Mouse (Mus musculus): ENCODE results near the gene Il5ra.

The Il5ra gene

GRCm38 (mm10) chr6:106732563-106732962 is 16.3 kb downstream of the Il5ra start:
- no peak for DNase-seq

- DNase-seq, result no peak
These were observed 19.0 kb downstream of the Il5ra start for GRCm38 (mm10) chr6:106729682-106730314.

- no peak for DNase-seq
These were observed 21.1 kb downstream of the Il5ra start for GRCm38 (mm10) chr6:106727703-106728102.

- no peak for DNase-seq
These were observed 22.8 kb downstream of the Il5ra start for GRCm38 (mm10) chr6:106726078-106726477.

- no peak for DNase-seq
These were observed 23.2 kb downstream of the Il5ra start for GRCm38 (mm10) chr6:106725642-106726041.

GRCm38 (mm10) chr6:106705506-106706035 is 43.3 kb downstream of the Il5ra start:
- DNase-seq, result no peak

GRCm38 (mm10) chr6:106701931-106702330 is 46.9 kb downstream of the Il5ra start:
- DNase-seq, result no peak

- no peak for DNase-seq
These were observed 73.3 kb downstream of the Il5ra start for GRCm38 (mm10) chr6:106675581-106675980.

GRCm38 (mm10) chr6:106663780-106664651 is 84.8 kb downstream of the Il5ra start:
- DNase-seq, result peak; percentile 44
